Mouse (Mus musculus): ENCODE results near the gene Glyat.

Glyat gene

DNA sequence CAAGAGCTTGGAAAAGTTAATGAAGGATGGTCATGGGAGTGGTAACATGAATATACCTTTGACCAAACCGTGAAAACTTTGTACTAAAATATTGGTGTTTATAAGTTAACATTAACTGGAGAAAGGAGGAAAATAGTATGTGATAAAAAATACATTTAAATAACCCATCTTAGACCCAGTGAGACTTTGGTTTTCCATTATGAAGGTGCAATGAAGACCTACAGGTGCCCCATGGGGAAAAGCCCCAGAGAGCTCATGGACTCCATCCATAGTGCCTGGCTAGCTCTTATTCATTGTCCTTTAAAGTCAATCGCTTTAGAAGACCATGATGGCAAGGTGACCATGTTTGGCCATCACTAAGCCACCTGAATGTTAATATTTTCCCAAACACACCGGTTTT, 44.7 kb downstream of the Glyat start, which contains the start of gene Olfr1443:
TSS of gene Olfr1443 (plus strand) at position 301 of the 400 bp plus-strand sequence.
- in situ Hi-C loops (cut with MboI, MseI) = no loop called here

DNA sequence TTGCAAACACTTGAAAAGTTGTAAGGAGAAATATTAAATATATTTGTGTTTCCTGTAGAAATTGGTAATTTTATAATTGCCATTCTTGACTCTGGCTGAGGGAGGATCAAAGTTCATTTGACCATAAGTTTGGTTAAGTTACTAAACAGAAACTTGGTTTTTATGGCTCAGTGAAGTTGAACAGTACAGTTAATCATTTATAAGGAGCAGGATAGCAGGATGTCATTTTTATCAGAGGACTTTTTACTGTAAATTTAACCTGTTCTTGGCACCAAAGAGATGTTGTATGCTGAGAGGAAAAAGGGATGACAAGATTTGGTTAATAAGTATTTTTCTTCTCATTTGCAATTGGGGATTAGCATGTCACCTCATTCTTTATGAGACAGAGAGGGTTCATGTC, 51.5 kb downstream of the Glyat start:
- in situ Hi-C loops (cut with MboI, MseI) = no loop called here

DNA sequence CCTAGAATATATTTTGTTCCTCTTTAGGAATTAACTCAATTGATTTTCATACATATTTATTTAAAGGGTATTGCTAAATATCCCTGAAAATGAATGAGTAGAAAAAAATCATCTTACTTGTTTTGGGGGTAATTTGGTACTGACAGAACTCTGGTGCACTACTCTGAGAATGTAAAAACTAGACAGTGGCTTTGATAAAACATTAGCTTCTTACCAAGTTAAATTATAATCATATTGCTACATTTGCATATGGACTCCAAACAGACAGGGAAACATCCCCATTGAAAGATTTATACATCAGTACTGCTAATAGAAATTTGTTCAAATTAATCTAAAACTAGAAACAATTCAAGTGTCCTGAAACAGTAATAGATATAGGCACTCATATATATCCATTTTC, 52.1 kb downstream of the Glyat start:
- in situ Hi-C loops (cut with MboI, MseI) = no loop called here

DNA sequence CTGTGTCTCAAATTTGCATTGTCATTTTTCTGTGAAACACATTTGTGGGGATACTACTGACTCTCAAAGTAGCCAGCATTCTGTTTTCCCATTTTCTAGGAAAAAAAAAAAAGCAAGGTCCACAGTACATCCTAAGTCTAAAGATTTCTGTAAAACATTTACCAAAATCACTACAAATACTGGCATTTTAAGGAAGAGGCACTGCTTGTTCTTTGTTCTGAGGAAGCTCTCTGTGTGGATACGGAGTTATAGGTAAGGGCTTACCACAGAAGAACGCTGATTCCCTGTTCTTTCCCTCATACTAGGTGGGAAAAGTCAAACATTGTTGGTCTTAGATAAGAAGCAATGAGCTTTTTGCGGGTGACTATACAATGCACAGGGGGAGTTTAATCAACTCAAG, 62.5 kb downstream of the Glyat start, which contains the start of gene Keg1:
TSS of gene Keg1 (plus strand) at position 197 of the 400 bp plus-strand sequence.
- in situ Hi-C loops (cut with MboI, MseI) = no loop called here

DNA sequence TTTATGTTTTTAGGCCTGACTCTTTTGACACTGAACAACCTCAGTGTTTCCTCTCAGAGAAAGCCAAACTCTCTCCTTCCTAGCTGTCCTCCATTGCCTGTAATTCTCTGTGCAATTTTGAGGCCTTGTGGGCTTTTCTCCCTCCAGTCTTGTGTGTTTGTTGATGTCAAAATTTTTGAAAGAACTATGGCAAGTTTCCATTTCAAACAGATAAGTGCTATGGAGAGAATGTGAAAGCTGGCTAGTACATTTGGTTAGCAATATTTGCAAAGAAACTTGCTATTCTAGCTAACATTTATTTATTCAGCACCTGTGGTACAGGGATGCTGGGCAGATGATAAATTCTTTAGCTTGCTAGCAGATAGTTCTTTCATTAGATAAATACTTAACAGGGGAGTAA, 63.1 kb downstream of the Glyat start:
- in situ Hi-C loops (cut with MboI, MseI) = no loop called here

All from regulatory T cell (primary cell).